Mouse (Mus musculus) CD8-positive naive resting alpha-beta T cell, adult 2 months (primary cell): ENCODE data around the gene Cxcl13.

ENCODE experiments used
- DNase-seq, 2 experiments: peaks; one replicate each; pipeline ENCODE4 v3.0.0; 2022; ENCODE audit warnings: low read depth in 2 of 2, low spot score in 2 of 2

The Cxcl13 gene

GRCm38 (mm10) chr5:95983797-95984486 is 27.2 kb downstream of the Cxcl13 start:
- no peak for DNase-seq

- DNase-seq = no peak
Measured at GRCm38 (mm10) chr5:95991339-95992292, 34.9 kb downstream of the Cxcl13 start.

GRCm38 (mm10) chr5:95997276-95997675 is 40.5 kb downstream of the Cxcl13 start:
- DNase-seq = no peak

GRCm38 (mm10) chr5:96003348-96003747 is 46.6 kb downstream of the Cxcl13 start:
- no peak for DNase-seq

- no peak for DNase-seq
Measured at GRCm38 (mm10) chr5:96008274-96008842, 51.6 kb downstream of the Cxcl13 start.

GRCm38 (mm10) chr5:96009076-96009475 is 52.3 kb downstream of the Cxcl13 start:
- DNase-seq = no peak
